Mouse (Mus musculus) liver, adult (tissue): ENCODE measurements at regions not wholly inside any gene's neighbourhood (a gene's known extent, or its start where the extent isn't known, plus 50 kb on each side); places are given as distances from the start of the nearest gene placed in this dataset.

Experiments used
- GATA4 ChIP-seq: IDR thresholded peaks from 2 replicates; pipeline ENCODE4 v1.6.1; 2014; ENCODE audit warnings: mild to moderate bottlenecking, low read length; ENCODE audit not compliant: insufficient replicate concordance

- no peak for TF ChIP-seq GATA4
These were observed 208.3 kb downstream of the Bcl2l11 start for GRCm38 (mm10) chr2:128334143-128334470.

GRCm38 (mm10) chr2:128334757-128335500 is 209.1 kb downstream of the Bcl2l11 start:
- no peak for TF ChIP-seq GATA4

GRCm38 (mm10) chr2:128337192-128337591 is 211.4 kb downstream of the Bcl2l11 start:
- TF ChIP-seq GATA4, result no peak

GRCm38 (mm10) chr2:128337791-128338190 is 212.0 kb downstream of the Bcl2l11 start:
- no peak for TF ChIP-seq GATA4

GRCm38 (mm10) chr2:128338474-128338873 is 212.6 kb downstream of the Bcl2l11 start:
- no peak for TF ChIP-seq GATA4

GRCm38 (mm10) chr2:128339061-128339642 is 213.3 kb downstream of the Bcl2l11 start:
- no peak for TF ChIP-seq GATA4

GRCm38 (mm10) chr2:128339643-128340487 is 214.0 kb downstream of the Bcl2l11 start:
- no peak for TF ChIP-seq GATA4

GRCm38 (mm10) chr2:128340631-128341240 is 214.9 kb downstream of the Bcl2l11 start:
- TF ChIP-seq GATA4, result no peak

GRCm38 (mm10) chr2:128342212-128342611 is 216.4 kb downstream of the Bcl2l11 start:
- no peak for TF ChIP-seq GATA4

GRCm38 (mm10) chr2:128345557-128345956 is 219.7 kb downstream of the Bcl2l11 start:
- no peak for TF ChIP-seq GATA4

GRCm38 (mm10) chr2:128348556-128348955 is 222.7 kb downstream of the Bcl2l11 start:
- TF ChIP-seq GATA4, result no peak

- no peak for TF ChIP-seq GATA4
These were observed 225.6 kb downstream of the Bcl2l11 start for GRCm38 (mm10) chr2:128351405-128351804.

GRCm38 (mm10) chr2:128352533-128352932 is 226.7 kb downstream of the Bcl2l11 start:
- no peak for TF ChIP-seq GATA4

GRCm38 (mm10) chr2:128353457-128353856 is 227.6 kb downstream of the Bcl2l11 start:
- no peak for TF ChIP-seq GATA4

GRCm38 (mm10) chr2:128356326-128356725 is 230.5 kb downstream of the Bcl2l11 start:
- TF ChIP-seq GATA4, result no peak
